Mouse (Mus musculus) WW6 (cell line): ENCODE data around the gene Rab40c.

Experiments
- DNase-seq: peaks from one replicate; pipeline ENCODE4 v3.0.0-alpha.2; 2013; ENCODE audit warnings: low read depth, low spot score

The Rab40c gene

DNA sequence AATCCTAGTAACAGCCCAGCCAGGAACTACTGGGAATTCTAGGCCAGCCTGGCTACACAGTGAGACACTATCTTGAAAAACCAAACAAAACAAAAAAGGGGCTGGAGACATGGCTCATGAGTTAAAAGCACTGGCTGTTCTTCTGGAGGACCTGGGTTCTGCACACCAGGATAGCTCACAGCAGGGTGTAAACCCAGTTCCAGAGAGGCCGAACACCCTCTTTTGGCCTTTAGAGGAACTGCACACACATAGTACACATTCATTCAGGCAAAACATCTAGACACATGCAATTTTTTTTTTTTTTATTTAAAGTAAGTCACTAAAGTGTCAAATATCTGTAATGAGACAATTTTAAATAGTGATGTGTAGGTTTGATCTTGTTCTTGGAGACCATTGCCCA lies 19.3 kb downstream of the Rab40c start:
- DNase-seq = no peak

DNA sequence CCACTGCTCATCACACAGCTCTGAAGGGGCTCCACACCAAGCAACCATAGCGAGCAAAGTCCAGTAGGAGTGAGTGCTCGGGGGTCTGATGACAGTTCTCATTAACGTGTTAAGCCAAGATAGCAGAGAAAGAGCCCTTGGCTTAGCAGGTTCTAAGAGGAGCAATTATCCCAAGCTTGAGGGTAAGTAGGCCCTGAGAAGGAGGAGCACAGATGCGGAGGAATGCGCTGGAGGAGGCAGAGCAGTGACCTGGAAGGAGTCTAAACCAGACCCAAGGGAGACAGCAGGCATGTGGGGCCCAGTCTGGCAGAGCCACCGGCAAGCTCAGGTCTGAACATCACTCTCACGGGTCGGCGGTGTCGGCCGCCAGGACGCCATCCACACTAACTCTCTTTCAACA lies 23.6 kb downstream of the Rab40c start:
- DNase-seq = no peak

DNA sequence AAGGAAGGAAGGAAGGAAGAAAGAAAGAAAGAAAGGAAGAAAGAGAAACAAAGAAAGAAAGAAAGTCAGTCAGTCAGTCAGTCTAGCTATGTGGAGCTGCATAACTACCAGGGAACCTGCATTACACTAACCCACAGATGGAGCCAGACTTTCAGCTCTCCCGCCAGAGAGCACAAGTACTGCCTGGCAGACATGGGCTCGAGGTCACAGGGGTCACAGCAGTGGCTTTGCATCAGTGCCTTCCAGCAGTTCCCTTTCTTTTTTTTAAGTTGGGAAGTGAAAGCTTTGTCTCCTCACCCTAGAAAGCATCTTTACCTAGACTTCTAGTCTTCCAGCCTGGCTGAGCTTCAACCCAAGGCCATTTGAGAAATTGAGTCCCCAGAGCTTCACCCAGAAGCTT lies 24.1 kb downstream of the Rab40c start:
- no peak for DNase-seq

DNA sequence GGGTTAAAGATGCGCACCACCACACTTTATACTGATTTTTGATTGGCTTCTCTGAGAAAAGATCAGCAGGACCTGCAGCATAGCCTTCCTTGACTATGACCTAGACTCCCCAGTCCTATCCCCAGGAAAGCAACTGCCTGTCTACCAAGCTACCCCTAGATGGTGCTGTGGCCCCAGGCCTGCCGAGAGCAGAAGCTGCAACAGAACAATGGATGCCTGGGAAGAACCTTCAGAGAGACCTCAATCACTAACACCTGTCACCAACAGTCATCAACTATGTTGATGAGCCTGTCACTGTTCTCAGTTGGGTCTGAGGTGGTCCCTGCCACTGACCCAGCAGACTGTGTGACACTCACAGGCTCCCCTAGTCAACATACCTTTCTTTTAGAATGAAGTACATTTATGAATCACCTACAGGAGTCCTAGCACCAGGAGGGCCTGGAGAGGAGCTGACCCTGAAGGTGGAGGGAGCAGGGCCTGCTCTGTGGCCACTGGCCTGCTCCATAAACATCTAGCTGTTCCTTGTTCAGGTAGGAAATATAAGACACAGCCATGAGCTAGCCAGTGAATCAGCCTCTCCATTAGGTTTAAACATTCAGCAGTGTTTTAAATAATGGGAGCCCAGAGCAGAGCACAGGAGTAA lies 25.4 kb downstream of the Rab40c start:
- no peak for DNase-seq

DNA sequence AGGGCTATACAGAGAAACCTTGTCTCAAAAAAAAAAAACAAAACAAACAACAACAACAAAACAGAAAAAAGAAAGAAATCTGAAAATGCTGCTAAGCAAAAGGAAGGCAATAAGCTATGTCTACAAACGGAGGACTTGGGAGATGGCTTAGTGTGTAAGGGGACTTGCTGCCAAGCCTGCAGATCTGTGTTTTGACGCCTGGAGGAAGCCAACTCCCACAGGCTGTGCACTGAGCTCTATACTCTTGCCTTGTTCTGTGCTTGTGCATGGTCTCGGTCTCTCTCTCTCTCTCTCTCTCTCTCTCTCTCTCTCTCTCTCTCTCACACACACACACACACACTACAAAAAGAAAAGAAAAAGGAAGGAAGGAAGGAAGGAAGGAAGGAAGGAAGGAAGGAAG lies 30.7 kb downstream of the Rab40c start:
- DNase-seq = no peak

DNA sequence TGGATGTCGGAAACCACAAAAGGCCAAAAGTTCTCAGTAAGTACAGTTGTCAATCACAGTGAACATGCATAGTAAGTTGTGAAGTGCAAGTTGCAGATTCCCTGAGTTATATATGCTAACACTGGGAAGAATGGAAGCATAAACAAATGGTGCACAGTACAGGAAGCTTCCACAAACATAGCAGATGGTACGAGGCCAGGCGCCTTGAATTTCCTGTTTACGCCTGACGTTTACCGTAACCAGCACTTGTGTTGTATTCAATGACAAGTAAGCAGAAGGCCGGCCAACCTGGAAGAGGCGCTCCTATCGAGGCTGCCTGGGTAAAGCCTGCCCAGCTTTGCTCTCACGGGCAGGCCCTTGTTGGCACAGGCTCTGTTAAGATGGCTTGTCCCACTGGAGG lies 32.1 kb downstream of the Rab40c start:
- no peak for DNase-seq

DNA sequence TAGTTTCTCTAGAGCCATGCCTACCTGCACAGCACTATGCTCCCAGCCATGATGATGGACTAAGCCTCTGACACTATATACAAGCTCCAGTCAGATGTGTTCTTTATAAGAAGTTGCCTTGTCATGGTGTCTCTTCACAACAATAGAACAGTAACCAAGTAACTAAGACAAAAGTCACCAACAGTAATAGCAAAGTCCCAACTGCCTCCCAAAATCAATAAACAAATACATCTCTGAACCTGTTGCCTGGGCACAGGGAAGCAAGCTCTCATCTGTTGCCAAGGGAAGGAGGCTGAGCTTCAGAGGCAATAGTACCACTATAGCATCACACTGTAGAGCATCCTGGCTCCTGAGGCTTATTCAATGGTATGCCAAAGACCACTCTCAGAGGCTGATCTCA lies 32.7 kb downstream of the Rab40c start:
- DNase-seq = no peak

DNA sequence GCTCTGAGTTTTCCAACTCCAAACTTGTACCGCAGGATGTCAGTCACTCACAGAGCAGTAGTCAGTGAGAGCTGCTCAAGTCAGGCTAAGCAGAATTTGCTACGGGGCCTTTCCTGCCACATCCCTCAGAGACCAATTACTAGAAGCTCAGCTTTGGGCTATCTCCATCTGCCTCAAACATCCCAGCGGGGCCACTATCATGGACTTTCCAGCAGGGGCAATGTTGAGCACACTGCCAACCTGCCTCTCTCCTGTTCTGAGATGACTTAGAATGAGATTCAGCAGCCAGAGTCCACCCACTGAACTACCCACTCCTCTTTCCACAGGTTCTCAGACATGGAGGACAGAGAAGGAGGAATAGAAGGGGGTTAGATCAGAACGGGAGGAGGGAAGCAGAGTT lies 33.9 kb downstream of the Rab40c start:
- DNase-seq = no peak

DNA sequence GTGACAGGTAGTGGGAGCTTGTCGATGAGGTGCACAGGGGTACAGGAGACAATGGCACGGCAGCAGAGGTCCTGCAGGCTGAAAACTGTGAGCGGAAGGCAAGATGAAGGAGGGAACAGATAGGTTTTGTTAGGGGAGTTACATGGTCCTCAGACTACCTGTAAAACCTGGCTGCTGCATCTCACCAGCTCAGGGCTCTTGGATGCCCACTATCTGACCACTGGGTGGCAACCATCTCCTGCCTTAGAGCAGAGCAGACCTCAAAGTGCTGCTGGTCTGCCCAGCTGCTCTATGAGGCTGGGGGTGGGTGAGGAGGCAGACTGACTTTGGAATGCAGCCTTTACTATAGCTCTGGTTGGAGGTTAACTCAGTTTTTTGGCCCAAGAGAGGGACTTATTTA lies 35.7 kb downstream of the Rab40c start:
- no peak for DNase-seq

DNA sequence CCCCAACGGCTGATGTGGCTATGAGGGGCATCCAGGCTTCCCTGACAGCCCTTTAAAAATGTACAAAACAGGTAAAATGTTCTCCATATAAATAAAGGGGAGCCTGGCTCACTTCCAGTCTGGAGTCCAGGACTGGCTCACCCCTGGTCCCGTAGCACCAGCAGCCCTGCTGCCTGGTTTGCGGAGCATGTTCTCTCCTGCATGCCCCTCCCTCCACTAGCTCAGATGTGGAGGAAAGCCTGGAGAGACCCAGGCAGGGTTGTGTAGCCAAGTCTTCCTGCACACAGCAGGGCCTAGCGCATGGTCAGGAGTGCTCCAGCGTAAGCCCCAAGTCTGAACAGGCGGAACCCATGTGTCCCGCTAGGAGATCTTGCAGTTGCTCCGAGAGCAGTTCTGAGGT lies 36.3 kb downstream of the Rab40c start:
- DNase-seq = no peak

DNA sequence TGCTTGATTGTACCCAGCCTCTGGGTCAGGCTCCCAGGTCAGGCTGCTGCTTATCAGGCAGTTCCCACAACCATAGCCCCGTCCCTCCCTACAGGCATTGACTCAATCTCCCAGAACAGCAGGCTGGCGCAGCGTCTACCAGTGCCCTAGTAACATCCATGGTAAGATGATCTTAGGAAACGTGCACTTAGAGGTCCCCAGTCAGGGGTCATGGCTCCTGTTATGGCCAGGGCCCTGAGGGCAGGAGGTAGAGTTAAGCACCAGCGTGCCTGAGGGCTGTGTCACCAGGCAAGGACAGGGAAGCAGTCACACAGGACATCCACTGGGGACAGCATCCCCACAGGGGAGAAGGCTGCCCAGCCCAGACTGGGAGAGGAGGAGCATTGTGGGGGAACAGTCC lies 37.2 kb downstream of the Rab40c start:
- no peak for DNase-seq

DNA sequence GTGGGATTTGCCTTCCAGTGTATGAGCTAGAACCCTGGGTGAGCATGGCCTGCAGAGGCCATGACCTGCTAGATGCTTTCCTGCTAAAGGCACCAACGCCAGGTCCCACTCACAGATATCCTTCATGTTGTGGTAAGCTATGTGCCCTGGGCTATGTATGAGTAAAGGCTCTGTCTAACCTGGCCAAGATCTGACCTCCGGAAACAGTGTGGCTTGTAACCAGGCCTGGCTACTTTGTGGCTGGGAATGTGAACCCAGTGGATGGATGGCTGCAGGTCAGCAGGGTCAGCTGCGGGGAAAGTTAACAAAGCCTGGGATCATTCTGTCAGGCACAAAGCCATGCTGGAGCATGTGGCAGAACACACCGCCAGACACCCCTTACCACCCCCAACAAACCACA lies 37.8 kb downstream of the Rab40c start:
- DNase-seq = no peak

DNA sequence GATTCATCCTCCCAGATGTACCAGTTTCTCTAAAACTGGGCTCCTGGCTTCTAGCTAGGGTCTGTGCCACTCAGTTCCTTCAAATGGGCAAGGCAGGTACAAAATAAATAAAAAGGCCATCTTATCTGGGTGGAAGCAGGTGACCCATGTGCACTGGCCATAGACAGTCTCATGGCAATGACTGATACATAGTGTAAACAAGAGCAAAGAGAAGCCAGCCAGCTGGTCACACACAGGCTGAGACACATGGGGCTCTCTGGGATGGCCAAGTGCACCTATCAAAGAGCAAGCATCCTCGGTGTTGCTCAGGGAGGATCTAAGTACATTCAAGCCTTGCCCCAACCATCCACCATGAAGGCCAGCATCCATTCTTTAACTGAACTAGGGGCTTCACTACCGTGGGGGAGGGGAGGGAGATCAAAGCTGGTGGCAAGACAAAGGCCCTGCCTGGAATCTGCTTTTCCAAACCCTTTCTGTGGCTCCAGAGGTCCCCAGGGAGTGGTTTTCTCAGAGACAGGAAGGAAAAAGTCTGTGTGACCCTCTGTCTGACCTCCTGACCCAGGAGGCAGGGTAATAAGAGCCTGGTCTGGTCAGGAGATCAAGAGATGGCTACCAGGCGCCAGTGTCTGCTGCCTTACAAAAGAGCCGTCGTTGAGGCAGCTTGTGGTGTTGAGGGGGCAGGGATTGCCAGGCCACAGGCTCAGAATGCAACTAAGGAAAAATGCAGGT lies 38.5 kb downstream of the Rab40c start:
- no peak for DNase-seq

DNA sequence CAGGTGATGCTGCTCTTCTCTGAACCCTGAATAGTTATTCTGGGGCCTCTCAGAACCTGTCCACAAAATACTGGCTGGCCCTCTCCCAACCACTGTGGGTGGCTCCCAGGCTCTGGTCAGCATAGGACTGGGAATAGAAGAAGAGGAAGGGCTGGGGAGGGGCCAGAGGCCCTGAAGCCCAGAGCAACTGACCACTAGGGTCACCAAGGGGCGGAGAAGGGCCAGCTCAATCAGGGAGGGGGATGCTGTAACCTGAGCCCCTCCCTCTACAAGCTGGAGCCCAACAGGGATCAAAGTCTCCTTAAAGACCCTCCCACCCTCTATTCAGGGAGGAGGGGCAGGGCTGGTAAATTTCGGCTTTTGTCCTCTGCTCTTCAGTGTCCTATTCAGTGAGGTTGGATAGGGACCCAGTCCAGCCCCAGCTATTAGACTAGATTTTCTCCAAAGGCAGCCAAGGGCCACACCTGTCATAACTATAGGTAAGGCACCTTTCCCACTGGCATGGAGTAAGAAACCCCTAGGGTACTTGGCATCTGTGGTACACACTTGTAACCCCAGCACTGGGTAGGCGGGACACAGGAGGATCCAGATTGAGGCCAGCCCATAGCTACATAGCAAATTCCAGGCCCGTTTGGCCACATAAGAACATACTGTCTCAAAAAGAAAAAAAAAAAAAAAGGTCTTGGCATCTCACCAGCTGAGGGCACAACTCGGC lies 39.2 kb downstream of the Rab40c start, which contains the start of gene Wfikkn1:
Wfikkn1 (minus strand) TSS at position 663 of the 715 bp plus-strand sequence.
- no peak for DNase-seq

DNA sequence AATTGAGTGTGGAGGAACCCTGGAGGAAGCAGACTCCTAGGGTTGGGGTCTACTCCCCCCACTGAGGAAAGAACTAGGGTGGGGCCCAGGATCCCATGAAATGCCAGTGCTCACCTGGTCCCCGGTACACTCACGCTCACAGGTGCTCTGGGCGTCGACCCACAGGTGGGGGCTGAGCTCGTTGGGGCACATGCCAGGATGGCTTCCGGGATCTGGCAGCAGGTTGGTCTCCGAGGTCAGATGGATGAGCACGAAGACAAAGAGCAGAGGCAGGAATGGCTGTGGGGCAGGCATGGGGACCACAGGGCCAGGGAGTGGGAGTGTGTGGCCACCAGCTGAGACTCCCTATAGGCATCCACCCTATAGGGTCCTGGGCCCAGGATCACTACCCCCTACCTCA lies 39.8 kb downstream of the Rab40c start:
- no peak for DNase-seq

DNA sequence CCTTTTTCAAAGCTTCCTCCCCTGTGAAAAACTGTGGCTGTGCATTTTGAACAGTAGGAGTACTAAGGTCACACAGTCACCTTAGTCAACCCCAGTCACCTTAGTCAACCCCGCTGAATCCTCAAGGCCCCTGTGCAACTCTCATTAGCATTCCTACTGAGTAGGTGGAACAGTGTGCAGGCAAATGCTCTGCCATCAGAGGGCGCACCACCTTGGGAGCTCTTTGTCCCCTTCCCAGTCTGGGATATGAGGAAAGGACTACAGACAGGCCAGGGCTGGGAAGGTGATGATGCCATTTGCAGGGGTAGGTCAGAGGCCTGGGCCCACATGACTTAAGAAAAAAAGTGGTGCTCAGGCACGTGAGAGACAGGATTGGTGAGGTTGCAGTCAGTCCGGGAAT lies 40.3 kb downstream of the Rab40c start:
- no peak for DNase-seq

DNA sequence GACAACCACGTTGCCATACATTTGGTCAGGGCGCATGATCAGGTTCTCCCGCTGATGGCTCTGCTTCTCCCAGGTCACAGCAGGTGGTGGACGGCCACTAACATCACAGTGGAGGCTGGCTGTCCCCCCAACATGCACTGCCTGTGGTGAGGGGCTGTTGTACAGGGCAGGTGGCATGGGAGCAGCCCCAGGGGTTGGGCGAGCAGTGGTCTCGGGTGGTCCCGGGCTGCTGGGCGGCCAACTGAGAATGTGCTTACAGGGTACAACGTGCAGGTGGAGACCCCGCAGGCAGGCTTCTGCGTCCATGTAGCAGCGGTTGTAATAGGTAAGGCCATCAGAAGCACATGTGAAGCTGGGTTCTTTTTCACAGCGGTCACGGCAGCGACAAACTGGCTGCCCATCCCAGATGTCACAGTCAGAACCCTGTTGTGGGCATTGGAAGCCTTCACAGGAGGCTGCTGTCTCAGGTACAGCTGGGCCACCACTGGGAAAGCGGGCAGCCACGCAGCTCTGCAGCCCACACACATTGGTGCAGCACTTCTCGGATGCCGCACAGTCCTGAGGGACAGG lies 40.8 kb downstream of the Rab40c start:
- no peak for DNase-seq

DNA sequence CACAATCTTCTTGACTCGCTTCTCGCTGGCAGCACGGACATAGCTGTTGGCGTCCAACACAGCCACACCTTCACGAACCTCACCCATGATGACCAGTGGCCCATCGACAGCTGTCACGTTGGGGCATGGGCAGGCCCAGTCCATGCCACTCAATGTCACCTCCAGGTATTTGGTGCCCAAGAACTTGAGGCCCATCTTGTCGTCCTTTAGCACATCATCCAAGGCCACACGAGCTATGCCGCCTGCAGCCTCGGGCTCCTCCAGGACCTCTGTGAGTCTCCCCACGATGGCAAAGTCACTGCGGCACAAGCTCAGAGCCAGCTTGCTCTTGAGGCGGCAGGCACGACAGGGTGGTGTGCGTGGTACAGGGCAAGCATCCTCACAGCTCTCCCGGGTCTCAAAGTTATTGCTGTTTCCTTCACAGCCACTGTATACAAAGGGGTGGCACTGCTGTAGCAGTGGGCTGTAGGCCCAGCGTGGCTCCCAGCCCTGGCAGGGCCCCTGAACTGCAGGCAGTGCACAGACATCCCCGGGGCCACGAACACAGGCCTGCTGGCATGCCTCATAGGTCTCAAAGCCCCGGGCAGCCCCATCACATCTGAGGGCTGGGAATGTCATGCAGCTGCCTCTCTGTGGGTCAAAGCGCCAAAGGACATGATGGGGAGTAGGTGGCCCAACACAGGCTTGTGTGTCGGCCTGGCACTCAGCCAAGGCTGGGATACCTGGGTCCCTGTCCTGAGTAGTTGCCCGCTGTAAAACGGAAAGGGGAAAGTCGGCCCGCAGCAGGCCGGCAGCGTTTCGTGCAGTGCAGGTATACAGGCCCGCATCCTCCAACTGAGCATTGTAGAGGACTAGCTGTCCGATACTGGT lies 41.6 kb downstream of the Rab40c start:
- no peak for DNase-seq

DNA sequence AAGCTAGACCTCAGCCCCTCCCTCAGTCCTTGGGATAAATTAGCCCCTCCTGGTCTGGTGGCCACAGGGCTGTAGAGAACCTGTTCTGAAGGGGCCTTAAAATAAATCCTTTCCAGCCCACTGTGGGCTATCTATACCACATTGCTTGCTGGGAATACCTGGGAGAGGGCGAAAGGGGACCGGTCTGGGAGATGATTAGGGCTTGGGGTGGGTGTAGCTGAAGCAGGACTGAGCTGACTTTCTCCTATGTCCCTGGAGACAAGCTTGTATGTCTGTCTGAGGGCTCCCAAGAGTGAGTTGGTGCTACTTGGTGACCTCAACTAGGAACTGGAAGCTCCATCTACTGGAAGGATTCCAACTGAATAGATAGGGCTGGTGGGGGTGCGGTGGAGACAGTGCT lies 42.5 kb downstream of the Rab40c start:
- no peak for DNase-seq

DNA sequence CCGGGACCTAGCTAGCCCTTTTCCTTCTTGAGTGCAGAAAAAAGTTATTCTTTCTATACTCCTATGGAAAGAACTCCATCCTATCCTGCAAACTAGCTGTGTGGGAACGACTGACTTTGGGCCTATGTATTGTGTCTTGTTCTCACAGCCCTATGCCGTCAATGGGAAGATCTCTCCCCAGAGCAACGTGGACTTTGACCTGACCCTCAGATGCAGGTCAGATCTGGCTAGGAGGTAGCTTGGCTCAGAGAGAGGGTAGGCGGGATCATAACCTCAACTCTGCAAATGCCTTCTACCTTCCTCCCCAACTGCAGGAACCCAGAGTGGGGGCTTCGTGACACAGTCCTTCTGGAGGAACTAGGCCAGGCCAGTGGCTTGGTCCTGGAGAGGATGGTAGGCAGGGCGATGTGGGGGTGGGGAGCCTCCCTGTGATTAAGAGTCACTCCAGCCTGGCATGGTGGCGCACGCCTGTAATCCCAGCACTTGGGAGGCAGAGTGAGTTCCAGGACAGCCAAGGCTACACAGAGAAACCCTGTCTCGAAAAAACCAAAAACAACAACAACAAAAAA lies 43.1 kb downstream of the Rab40c start:
- DNase-seq = no peak
